Mouse (Mus musculus): ENCODE results near the gene Wnt9b. TPM values are rescaled to one million over a fixed set of nuclear protein-coding genes. Genes with fewer than 3 reads are reported as not detected.
"Not testable (repeated sequence)": the region's sequence is repeated elsewhere in the genome, so short reads cannot be mapped to it uniquely, and the experiment has no call there.

Wnt9b gene
- total RNA-seq (2021), result under 1 TPM in 1 of 2 experiments, not detected in 1; 0.08 TPM
- long read RNA-seq, experiment 1, result 0 reads
- long read RNA-seq, experiment 2, result 0 reads

DNA sequence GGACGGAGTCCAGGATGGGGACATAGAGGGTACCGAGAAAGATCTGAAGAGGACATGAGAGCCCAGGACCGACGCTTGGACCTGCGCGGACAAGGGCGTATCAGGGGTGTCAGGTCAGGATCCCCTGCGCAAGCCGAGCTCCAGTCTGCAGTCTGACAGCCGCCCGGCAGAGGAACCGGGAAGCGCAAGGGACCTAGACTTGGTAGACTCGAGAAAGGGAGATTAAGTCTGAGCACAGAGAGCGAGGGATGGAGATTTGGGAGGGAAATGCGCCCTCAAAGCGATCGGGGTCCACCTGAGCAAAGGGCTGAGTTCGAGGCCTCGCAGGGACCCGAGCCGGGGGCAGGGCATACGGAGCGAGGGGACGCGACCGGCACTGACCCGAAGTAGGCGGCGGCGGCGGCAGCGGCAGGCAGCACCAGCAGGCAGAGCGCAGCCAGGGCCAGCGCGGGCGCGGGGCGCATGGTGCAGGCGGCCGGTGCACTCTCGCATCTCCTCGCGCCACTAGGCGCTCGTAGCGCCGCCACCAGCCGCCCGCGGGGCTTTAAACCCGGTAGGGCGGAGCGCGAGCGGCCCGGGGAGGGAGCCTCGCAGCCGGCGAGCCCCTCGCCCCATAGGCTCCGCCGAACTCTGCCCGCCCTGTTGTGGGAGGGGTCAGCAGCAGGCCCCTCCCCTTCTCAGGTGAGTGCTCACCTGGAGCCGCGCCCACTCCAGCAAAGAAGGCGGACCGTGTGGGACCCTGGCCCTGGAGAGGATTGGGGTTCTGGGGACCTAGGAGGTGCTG lies at the start of gene Wnt9b:
TSS of gene Wnt9b (minus strand) at position 516 of the 784 bp plus-strand sequence.
- DNase-seq, result no peak

DNA sequence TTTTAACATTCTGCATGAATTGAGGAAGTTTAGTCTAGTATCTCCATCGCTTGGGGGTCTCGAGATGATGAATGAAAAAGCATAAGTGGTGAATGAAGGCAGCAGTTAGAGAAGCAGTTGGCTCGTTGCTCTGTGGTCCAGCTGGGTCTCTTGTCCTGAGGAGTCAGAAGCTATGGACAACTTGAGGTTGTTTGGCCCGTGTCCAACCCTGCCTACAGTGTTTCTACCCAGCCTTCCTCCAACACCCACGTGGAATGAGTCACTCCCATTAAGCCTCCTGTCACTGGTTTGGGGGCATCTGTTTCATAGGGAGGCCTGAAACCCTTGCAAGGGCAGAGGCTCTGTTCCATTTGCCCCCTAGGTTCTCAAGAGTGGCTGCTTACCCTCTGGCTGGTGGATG lies 40.3 kb upstream of the Wnt9b start:
- DNase-seq, result no peak

DNA sequence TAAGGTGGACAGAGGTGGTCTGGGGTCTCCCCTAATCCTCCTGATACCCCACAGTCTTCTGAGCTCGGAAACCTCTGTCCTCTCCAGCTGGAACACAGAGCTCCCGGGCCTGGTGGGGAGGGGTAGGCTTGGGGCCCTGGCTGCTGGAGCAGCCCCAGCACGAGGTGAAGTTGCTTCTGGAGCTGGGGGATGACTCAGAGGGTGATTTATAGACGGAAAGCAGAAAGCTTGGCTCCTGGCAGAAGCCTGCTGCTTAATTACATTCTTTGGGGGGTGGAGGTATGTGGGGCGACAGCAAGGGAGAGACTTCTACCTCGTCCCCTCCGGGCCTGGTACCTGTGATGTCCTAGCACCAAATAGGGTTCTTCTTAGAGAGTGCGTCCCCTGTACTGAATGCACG lies 30.5 kb upstream of the Wnt9b start:
- no peak for DNase-seq

DNA sequence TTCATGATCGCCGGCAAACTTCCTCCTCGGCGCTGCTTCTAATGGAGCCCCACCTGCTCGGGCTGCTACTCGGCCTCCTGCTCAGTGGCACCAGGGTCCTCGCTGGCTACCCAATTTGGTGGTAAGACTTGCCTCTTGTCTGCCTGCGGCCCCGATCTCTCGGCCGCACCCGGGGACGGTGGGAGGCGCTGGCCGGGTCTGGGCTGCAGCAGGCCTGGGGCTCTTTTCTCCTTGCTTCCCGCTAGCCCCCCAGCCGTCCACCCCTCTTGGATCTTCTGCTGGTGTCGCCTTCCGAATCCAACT lies 24.6 kb upstream of the Wnt9b start:
- DNase-seq, result no peak

DNA sequence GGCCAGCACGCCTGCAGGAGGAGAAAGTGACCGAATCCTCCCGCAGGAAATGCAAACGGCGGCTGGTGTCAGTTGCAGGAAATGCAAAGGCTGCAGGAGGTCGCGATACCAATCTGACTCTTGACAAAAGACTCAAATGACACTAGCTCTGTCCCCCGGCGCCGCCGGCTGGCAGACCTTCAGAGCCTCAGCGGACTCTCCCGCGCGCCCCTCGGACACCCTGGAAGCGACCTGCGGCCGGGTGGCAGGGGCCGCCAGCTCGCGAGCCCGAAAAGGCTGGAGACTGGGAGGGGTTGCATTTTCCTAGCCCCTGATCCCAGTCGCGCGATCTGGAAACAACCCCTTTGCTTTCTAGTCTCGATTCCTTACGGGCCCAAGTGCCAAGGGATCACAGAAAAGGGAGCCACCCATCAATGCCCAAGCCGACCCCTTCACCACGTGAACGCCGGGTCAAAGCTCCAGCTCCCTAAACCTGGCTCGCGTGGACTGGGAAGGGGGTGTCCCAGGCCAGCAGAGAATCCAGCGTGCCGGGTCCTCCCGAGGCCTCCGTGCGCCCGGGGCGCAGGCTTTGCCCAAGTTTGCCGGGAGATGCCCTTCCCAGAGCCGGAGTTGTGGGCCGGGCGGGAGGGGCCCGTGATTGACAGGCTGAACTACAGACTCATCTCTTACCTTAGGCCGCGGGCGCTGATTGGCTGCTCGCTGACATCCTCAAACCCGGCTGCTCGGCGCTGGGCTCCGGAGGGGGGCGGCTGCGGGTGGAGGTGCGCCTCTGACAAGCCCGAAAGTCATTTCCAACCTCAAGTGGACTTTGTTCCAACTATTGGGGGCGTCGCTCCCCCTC lies 24.0 kb upstream of the Wnt9b start, which contains the start of gene Wnt3:
TSS of gene Wnt3 (plus strand) at position 764 of the 841 bp plus-strand sequence.
- DNase-seq, result no peak

DNA sequence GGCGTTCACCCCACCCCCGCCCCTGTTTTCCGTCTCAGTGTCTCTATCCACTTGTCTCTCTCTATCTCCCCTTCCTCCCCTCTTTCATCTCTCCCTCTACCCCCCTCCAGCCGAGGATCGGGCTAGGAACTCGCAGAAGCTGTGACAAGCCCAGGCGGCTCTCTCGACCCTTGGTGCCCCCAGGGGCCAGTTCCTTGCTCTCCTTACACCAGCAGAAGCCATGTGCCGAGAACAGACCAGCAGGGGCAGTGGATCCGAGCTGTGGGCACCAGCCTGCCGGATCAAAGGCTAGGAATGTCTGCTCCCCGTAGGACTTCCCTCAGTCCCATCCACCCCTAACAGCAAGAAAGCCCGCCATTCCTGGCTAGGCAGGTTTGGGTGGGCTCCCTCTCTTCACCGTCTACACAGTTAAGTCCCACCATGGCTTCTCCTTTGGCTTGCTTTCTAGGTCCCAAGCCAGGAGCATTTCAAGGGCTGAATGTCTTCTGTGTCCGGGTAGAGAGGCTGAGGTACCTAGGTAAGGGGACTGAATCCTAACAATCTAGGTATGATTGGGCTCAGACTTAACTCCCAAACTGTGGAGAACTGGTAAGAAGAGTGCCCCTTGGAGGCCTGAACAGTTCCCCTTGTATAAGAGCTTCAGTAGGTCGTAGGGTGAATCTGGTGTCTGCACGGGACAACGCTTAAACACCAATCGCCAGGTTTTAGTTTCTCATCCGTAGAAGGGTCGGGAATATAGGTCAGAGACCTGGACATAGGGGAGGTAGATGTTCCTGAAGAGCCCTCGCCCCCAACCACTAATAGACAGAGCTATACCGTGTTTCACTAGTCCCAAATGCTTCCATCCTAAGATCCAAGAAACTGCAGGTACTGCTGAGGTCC lies 23.1 kb upstream of the Wnt9b start:
- no peak for DNase-seq

DNA sequence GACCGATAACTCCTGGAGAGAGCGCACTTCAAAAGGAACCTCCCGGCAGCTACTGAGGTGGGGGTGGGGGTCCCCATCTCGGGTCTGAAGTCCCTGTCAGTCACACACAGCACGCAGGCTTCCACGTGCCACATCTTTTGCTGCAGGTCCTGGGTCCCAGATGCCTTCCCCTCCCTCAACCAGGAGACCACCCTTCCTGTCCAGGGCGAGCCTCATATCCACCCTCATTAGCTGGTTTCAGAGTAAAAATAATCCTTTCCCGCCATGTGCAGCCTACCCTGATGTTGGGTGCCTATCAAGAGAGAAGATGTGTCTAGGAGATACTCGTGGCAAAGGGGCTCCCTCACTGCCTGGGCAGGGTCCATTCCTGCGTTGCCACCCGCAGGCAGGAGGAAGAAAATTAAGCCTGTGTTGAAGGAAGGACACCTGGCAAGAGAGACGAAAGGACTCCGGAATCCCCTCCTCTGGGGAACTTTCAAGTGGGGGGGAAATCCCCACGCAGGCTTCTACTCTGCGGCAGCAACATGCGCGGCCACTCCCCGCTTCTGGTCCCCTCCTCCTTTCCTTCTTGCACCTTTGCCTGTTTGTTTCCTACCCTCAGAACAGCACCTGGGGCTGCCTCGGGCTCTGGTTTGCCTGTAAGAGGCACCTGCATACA lies 21.7 kb upstream of the Wnt9b start:
- DNase-seq, result no peak

DNA sequence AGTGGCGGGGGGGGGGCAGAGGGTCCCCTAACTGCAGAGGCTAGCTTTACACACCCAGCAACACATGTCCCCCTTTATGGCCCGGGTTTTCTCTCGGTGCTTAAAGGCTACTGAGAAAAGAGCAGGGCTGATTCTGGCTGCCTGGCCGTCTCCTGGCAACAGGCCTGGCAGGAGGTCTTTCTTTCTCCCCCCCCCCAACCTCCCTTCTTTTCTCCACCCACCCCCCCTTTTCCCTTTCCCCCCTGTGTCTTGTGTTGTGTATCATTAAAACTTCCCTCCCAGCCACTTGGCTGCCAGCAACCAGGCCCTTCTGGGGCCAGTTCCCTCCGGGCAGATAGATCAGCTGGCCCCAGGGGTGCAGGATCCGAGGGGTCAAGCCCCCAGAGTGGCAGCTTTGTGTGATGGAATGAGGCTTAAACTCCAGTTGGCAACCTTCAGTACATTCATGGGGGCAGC lies 16.0 kb upstream of the Wnt9b start:
- DNase-seq, result no peak

DNA sequence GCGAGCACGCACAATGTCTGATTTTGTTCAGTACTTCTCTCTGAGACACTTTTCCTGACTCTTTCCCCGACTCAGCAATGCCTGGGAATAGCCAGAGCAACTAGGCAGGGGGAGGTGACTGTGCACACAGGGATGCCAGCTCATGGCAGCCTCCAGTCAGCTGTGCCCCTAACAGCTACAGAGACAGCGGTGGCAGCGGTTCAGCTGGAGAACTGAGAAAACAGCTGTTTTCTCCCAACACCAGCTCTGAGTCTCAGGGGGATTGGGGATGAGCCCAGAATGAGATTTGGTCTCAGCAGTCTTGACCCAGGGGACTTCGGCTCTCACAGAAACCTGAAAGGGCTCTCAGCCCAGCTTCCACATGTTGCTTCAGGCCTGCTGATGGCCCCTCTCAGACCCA lies 15.0 kb upstream of the Wnt9b start:
- no peak for DNase-seq

DNA sequence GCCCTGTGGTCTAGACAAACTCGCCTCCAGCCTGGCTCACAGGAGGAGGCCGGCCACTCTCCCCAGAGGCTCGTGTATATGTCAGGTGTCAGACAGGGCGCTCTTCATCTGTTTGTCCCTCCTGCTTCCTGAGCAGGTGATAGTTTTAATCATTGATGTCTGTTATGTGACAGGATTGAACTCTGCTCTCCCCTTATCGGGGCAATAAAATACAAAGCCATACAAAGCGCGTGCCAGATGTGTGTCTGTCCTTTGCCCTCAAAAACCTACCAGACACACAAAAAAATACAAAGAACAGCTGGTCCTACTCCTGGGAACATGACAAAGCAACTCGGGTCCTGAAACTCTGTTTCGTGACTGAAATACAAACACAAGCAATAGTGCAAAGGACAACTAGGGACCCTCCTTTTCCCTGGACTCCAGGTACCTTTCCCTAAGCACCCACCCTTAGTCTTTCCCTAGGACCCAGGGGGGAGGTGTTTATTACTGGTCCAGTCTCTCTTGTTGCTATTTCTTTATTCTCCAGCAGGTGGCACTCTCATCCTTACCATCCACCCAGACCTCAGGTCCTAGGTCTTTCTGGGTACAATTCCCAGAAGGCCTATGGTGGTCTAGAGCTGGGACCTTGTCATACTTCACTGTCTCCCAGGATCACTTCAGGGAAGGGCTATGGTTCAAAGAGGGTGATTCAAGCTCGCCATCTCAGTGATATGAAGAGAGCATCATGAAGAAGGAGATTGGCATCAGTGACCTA lies 14.0 kb upstream of the Wnt9b start:
- no peak for DNase-seq

DNA sequence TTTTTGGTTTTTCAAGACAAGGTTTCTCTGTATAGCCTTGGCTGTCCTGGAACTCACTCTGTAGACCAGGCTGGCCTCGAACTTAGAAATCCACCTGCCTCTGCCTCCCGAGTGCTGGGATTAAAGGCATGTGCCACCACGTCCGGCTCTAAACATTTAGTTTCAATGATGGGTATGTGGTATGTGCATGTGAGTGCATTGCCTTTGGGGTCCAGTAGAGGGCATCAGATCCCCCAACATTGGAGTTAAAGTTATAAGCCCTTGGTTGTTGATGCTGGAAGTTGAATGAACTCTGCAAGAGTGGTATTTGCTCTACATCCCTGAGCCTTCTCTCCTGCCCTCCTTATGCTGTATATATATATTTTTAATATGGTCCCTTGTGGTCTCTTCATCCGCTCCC lies 11.3 kb upstream of the Wnt9b start:
- DNase-seq, result not testable (repeated sequence)

DNA sequence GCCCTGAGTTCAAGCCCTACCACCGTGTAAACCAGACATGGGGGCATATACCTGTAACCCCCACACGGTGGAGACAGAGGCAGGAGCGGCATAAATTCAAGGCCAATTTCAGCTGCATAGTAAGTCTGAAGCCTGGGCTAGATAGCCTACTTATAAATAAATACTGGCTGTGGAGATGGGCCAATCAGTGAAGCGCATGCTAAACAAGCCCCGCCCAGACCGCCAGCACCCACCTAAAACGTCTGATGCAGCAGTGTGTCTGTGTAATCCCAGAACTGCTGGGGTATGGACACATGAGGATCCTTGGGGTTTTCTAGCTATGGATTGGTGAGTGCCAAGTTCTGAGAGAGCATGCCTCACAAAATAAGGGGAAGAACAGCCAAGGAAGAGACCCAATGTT lies 10.5 kb upstream of the Wnt9b start:
- no peak for DNase-seq

DNA sequence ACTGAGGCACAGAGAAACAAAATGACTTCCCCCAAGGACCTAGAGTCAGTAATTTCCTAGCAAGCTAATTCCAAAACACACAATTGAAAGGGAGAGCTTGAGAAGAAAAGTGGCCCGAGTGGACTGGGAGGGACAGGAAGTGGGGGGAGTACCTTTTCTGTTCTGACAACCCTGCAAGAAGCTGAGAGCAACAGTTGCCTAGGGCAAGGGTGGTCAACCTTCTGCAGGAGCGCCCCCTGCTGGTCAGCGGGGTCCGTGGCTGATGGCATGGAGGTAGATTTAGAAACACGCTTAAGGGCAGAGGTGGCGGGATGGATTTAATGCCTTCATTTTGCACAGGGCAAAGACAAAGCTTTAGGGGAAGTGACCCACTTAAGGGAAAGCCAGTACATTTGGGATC lies 9.1 kb upstream of the Wnt9b start:
- DNase-seq, result no peak

DNA sequence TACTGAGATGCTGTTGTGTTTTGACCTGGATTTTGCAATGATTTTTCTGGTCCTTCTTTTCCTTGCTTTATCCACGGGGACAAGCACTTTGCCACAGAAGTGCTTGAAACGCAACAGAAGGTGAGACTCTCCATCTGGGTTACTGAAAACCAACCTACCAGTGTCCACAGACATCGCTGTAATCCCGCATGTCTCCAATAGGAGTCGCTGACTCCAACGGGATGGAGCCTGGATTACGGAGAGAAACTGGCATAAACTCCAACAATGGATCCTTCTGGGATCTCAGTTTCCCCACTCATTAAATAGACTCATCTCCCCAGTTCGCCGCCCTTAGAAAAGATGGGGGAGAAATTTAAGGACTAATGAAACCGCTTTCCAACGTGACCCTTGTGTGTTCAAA lies 8.4 kb upstream of the Wnt9b start:
- no peak for DNase-seq

DNA sequence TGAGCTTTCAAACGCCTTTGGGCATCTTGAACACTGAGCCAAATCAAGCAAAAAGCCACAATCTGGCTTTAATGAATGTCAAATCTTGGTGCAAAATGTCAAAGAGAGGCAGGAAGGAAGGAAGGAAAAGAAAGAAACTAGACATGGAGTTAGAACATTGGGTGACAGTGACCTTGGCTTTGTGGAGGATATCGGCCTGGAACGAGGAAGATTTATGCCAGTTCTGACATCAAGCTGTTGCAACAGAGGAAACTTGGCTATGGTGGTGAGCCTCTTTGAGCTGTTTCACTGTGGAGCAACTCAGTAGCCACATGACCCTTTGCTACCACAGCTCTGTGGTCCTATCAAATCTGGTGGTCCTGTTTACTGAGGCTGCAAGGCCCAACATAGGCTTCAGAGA lies 991 bp upstream of the Wnt9b start:
- no peak for DNase-seq

DNA sequence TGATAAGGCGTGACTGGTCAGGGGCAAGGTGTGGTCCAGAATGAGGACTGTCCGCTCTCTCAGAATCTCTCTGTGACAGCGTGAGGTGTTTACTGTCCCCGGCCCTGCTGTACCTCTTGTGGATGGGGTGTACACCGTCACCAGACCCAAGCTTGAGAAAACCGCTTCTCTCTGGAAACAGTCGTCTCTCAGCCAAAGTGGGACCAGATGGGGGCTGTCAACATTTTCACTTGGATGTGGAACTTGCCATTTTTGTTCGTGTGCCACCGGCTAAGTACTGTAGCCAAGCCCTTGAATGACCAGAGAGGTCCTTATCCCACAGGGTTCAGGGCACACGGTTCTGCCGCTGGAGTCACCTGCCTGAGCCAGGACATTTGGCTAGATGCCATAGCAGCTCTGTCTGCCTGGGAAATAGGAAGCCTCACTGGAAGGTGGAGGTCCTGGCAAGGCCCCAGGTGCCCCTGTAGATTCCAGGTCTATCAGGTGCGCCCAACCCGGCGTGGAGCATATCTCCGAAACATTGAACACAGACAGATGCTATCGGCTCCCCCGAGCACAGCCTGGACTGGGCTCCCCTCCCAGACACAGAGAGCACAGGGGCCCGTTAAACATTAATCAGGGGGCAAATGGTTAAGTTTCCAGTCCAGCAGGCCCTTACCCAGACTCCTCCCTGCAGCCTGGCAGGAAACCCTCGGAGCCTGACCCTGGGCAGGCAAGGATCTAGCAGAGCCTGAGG lies 14.4 kb downstream of the Wnt9b start:
- DNase-seq, result no peak

DNA sequence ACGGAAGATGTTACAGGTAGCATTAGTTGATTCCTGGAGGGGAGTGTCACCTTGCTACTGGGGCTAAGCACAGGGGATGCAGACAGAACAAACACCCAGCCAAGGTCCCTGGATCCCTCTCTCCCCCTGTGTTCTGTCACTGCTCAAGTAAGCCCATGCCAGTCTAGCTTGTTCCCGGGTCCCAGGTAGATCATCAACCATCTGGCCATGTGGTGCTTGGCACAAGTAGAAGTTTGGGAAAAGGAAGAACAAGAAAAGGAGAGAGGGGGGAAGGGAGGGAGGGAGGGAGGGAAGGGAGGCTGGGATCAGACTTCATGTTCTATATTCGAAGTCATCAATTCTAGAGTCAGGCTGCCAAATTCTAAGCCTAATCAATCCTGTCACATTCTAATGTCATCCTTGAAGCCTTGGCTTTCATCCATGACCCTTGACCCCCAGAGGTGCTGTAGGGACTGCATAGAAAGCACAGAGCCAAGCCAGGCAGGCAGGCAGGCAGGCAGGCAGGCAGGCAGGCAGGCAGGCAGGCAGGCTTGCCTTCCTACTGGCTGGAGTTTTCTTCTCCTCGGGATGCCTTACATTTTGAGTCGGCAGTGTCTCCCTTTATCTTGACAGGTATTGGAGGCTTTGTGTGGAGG lies 15.1 kb downstream of the Wnt9b start:
- DNase-seq, result no peak

DNA sequence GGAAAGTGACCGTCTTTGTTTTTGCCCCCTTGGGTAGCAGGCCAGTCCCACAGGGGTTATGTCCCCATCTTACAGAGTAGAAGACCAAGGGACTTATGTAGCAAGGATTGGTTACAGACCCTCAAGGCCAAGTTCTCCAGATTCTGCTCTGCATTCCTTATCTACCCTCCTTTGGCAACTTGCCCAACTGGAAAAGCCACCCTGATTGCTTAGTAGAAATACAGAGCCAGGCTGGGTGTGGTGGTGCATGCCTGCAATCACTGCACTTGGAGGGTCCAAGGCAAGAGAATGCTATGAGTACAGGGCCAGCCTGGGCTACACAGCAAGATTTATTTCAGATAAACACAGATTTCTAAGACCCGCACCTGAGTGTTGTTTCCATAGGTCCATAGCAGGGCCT lies 15.7 kb downstream of the Wnt9b start:
- DNase-seq, result no peak

DNA sequence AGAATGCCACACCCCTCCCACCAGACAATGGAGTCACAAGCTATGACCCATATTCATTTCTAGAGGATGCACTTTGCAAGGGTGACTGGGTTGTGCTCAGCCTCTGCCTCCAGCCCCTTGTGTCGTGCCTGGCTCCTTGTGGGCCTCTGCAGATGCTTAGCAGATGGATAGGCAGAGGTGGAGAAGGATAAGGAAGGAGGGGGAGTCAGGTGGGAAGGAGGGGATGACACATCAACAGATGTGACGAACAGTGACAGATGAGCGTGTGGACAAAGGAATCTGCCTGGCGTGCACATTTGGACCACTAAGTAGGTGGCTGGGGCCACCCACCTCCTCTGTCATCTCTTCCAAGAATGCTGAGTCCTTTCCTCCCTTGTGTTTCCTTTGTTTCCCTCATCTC lies 16.6 kb downstream of the Wnt9b start:
- no peak for DNase-seq

DNA sequence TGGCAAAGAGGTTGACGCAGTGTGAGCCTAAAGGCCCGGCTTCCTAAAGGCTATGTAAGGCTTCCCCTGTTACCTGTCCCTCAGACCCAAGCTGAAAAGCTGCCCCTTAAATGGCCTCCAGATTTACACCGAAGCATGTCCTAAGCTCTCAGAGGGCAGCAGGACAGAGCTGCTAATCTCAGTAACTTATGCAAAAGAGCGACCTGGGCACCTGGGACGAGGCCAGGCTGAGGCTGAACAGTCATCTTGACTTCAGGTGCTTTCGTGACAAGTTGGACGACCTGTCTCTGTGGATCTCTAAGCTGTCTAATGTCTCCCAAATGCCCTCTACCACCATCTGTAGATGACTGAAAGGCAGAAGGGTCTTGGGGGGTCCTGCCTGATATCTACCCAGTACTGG lies 17.3 kb downstream of the Wnt9b start:
- no peak for DNase-seq

All from gastrocnemius, postnatal 25 days (tissue).